Mouse (Mus musculus) kidney, embryonic 16.5 days (tissue): ENCODE measurements around the gene Casp7. TPM values are rescaled to one million over a fixed set of nuclear protein-coding genes. Genes with fewer than 3 reads are reported as not detected.

ENCODE experiments used
- ATAC-seq: fragments of 200-750 bp; cut with Nextera tagmentation; 2 replicates; pipeline ENCODE4 v1.8.0; 2017; ENCODE audit warnings: moderate TSS enrichment; ENCODE audit not compliant: low FRiP score, low TSS enrichment
- H3K27ac ChIP-seq: fragments of 300-500 bp; sonication (generic); 2 replicates; pipeline ENCODE4 v1.5.1; 2014; ENCODE audit warnings: low read length
- H3K27me3 ChIP-seq: fragments of 300-500 bp; sonication (generic); 2 replicates; pipeline ENCODE4 v1.6.1; 2014; ENCODE audit warnings: low read length, control low read depth, mixed read lengths; ENCODE audit not compliant: insufficient read depth
- H3K36me3 ChIP-seq: fragments of 300-500 bp; sonication (generic); 2 replicates; pipeline ENCODE4 v1.6.1; 2014; ENCODE audit warnings: low read length, control low read depth, mixed read lengths; ENCODE audit not compliant: insufficient read depth
- H3K4me1 ChIP-seq: fragments of 300-500 bp; sonication (generic); 2 replicates; pipeline ENCODE4 v1.6.1; 2014; ENCODE audit warnings: low read length, control low read depth, mixed read lengths; ENCODE audit not compliant: insufficient read depth
- H3K4me2 ChIP-seq: fragments of 300-500 bp; sonication (generic); replicated peaks from 2 replicates; pipeline ENCODE4 v1.6.1; 2014; ENCODE audit warnings: low read depth, low read length
- H3K4me3 ChIP-seq: fragments of 300-500 bp; sonication (generic); 2 replicates; pipeline ENCODE4 v1.5.1; 2014; ENCODE audit warnings: mild to moderate bottlenecking, low read length
- H3K9ac ChIP-seq: fragments of 300-500 bp; sonication (generic); replicated peaks from 2 replicates; pipeline ENCODE4 v1.6.1; 2014; ENCODE audit warnings: low read length
- H3K9me3 ChIP-seq: fragments of 300-500 bp; sonication (generic); 2 replicates; pipeline ENCODE4 v1.6.1; 2016; ENCODE audit warnings: low read length, control low read depth
- WGBS: fragments of 180-500 bp; shearing (Covaris S2); extraction: QIAGEN DNeasy Blood & Tissue Kit; methylation state at CpG from one replicate; pipeline ENCODE4 v1.1.7; 2014; 5-methylcytosine and 5-hydroxymethylcytosine counted together
- polyA plus RNA-seq: library from polyadenylated mRNA; unstranded; fragments of >200 nt; fragmentation: Nextera tagmentation; extraction: Ambion mirVana; gene quantifications from 2 replicates; pipeline ENCODE4 v1.2.1, GENCODE M21; 2015

Gene Casp7
- polyA plus RNA-seq, 1 experiment from 2014 or later, result 26.6 TPM

- no peak for ATAC-seq
- 81% methylated on average over 4 of the region's 4 CpGs for WGBS
These were observed 21.5 kb downstream of the Casp7 start for GRCm38 (mm10) chr19:56418404-56418803.

GRCm38 (mm10) chr19:56419452-56419851, 22.5 kb downstream of the Casp7 start:
- no peak overlapping the region for H3K4me3 ChIP-seq
- no peak overlapping the region for H3K27ac ChIP-seq
- H3K9me3 ChIP-seq, result no peaks in the 10 kb centered on the region
- H3K4me2 ChIP-seq, result no peak overlapping the region
- no peaks in the 10 kb centered on the region for H3K36me3 ChIP-seq
- no peaks in the 10 kb centered on the region for H3K27me3 ChIP-seq
- WGBS, result 50% methylated on average over 9 of the region's 9 CpGs
- no peak overlapping the region for H3K9ac ChIP-seq
- peaks cover 10% of the 10 kb centered on the region for H3K4me1 ChIP-seq
- ATAC-seq, result no peak

More at GRCm38 (mm10) chr19:56418404-56418803, 21.5 kb downstream of the Casp7 start:
- no peak overlapping the region for H3K27ac ChIP-seq
- H3K36me3 ChIP-seq, result no peaks in the 10 kb centered on the region
- H3K9me3 ChIP-seq, result no peaks in the 10 kb centered on the region
- H3K4me3 ChIP-seq, result no peak overlapping the region
- peaks cover 5% of the 10 kb centered on the region for H3K4me1 ChIP-seq
- H3K9ac ChIP-seq, result no peak overlapping the region
- H3K4me2 ChIP-seq, result no peak overlapping the region
- H3K27me3 ChIP-seq, result no peaks in the 10 kb centered on the region

- H3K9ac ChIP-seq, result no peak overlapping the region
- H3K4me3 ChIP-seq, result no peak overlapping the region
- 87% methylated on average over 3 of the region's 3 CpGs for WGBS
- no peak overlapping the region for H3K27ac ChIP-seq
- peaks cover 10% of the 10 kb centered on the region for H3K4me1 ChIP-seq
- ATAC-seq, result no peak
- H3K27me3 ChIP-seq, result no peaks in the 10 kb centered on the region
- no peaks in the 10 kb centered on the region for H3K9me3 ChIP-seq
- H3K36me3 ChIP-seq, result no peaks in the 10 kb centered on the region; the same call in 1 of the 2 replicates
- no peak overlapping the region for H3K4me2 ChIP-seq
These were observed 23.4 kb downstream of the Casp7 start for GRCm38 (mm10) chr19:56420345-56420744.

GRCm38 (mm10) chr19:56422476-56423338, 25.8 kb downstream of the Casp7 start:
- Histone ChIP-seq H3K4me2 (0 out of 2 replicates have a peak overlapping the region, but pooled peaks have one; percentile 3), H3K27ac (no peak overlapping the region)

GRCm38 (mm10) chr19:56423370-56423769, 26.4 kb downstream of the Casp7 start:
- WGBS, result 49% methylated on average over 12 of the region's 12 CpGs
- H3K9me3 ChIP-seq, result no peaks in the 10 kb centered on the region
- no peak overlapping the region for H3K9ac ChIP-seq
- no peaks in the 10 kb centered on the region; the same call in 1 of the 2 replicates for H3K36me3 ChIP-seq
- H3K27me3 ChIP-seq, result no peaks in the 10 kb centered on the region
- no peak for ATAC-seq
- H3K27ac ChIP-seq, result no peak overlapping the region
- peaks cover 10% of the 10 kb centered on the region for H3K4me1 ChIP-seq
- 0 out of 2 replicates have a peak overlapping the region, but pooled peaks have one; percentile 3 for H3K4me2 ChIP-seq
- H3K4me3 ChIP-seq, result no peak overlapping the region

More at GRCm38 (mm10) chr19:56422476-56423338, 25.8 kb downstream of the Casp7 start:
- Histone ChIP-seq H3K4me3 (no peak overlapping the region), H3K9ac (no peak overlapping the region), H3K9me3 (no peaks in the 10 kb centered on the region), H3K27me3 (no peaks in the 10 kb centered on the region), H3K4me1 (peaks cover 10% of the 10 kb centered on the region), H3K36me3 (no peaks in the 10 kb centered on the region; the same call in 1 of the 2 replicates)
- ATAC-seq, result peak; percentile 61
- WGBS, result 17% methylated on average over 14 of the region's 14 CpGs

- no peak; the same call in 1 of the 2 replicates for ATAC-seq
- Histone ChIP-seq H3K4me1 (peaks cover 10% of the 10 kb centered on the region), H3K4me3 (no peak overlapping the region), H3K4me2 (no peak overlapping the region), H3K36me3 (no peaks in the 10 kb centered on the region; the same call in 1 of the 2 replicates), H3K27me3 (no peaks in the 10 kb centered on the region), H3K27ac (0 out of 2 replicates have a peak overlapping the region, but pooled peaks have one; percentile 8), H3K9ac (no peak overlapping the region), H3K9me3 (no peaks in the 10 kb centered on the region)
- 80% methylated on average over 17 of the region's 17 CpGs for WGBS
These were observed 27.9 kb downstream of the Casp7 start for GRCm38 (mm10) chr19:56424606-56425395.

GRCm38 (mm10) chr19:56425492-56425891, 28.6 kb downstream of the Casp7 start:
- ATAC-seq, result no peak
- no peak overlapping the region for H3K4me3 ChIP-seq
- H3K36me3 ChIP-seq, result no peaks in the 10 kb centered on the region; the same call in 1 of the 2 replicates
- no peak overlapping the region for H3K4me2 ChIP-seq
- H3K4me1 ChIP-seq, result peaks cover 10% of the 10 kb centered on the region
- H3K27me3 ChIP-seq, result no peaks in the 10 kb centered on the region
- H3K9me3 ChIP-seq, result no peaks in the 10 kb centered on the region
- WGBS, result 80% methylated on average over 9 of the region's 9 CpGs
- H3K27ac ChIP-seq, result no peak overlapping the region
- H3K9ac ChIP-seq, result no peak overlapping the region

GRCm38 (mm10) chr19:56430369-56430768, 33.4 kb downstream of the Casp7 start:
- no peak overlapping the region for H3K4me3 ChIP-seq
- H3K36me3 ChIP-seq, result 0 out of 2 replicates have a peak, but pooled peaks cover 6% of the 10 kb centered on the region
- H3K27ac ChIP-seq, result no peak overlapping the region
- no peak overlapping the region for H3K4me2 ChIP-seq
- no peak overlapping the region for H3K9ac ChIP-seq
- ATAC-seq, result no peak
- H3K4me1 ChIP-seq, result peaks cover 7% of the 10 kb centered on the region; the same call in 1 of the 2 replicates
- 60% methylated on average over 8 of the region's 8 CpGs for WGBS
- no peaks in the 10 kb centered on the region for H3K9me3 ChIP-seq
- no peaks in the 10 kb centered on the region for H3K27me3 ChIP-seq

- Histone ChIP-seq H3K4me3 (no peak overlapping the region), H3K27me3 (no peaks in the 10 kb centered on the region), H3K4me2 (no peak overlapping the region), H3K4me1 (peaks cover 7% of the 10 kb centered on the region; the same call in 1 of the 2 replicates), H3K36me3 (0 out of 2 replicates have a peak, but pooled peaks cover 9% of the 10 kb centered on the region), H3K9ac (no peak overlapping the region; the same call in 1 of the 2 replicates), H3K27ac (no peak overlapping the region), H3K9me3 (no peaks in the 10 kb centered on the region)
- 40% methylated on average over 10 of the region's 10 CpGs for WGBS
- ATAC-seq, result no peak
These were observed 35.8 kb downstream of the Casp7 start for GRCm38 (mm10) chr19:56432706-56433105.
